Mouse (Mus musculus) cortical plate, adult 2 months (tissue): ENCODE measurements at regions not wholly inside any gene's neighbourhood (a gene's known extent, or its start where the extent isn't known, plus 50 kb on each side); places are given as distances from the start of the nearest gene placed in this dataset.

Experiments
- H3K27ac ChIP-seq: fragments of 200-500 bp; 2 replicates; pipeline ENCODE4 v1.5.1; 2012; ENCODE audit warnings: low read length, control low read depth, inconsistent platforms; ENCODE audit not compliant: insufficient read depth
- H3K4me1 ChIP-seq: fragments of 200-500 bp; 2 replicates; pipeline ENCODE4 v1.6.1; 2011; ENCODE audit warnings: low read length; ENCODE audit not compliant: control insufficient read depth, insufficient read depth
- H3K4me3 ChIP-seq: fragments of 200-500 bp; 2 replicates; pipeline ENCODE4 v1.5.1; 2011; ENCODE audit warnings: mild to moderate bottlenecking, low read length, control low read depth; ENCODE audit not compliant: insufficient read depth
- CTCF ChIP-seq: fragments of 200-500 bp; IDR thresholded peaks from 2 replicates; pipeline ENCODE4 v1.5.1; 2011; ENCODE audit warnings: mild to moderate bottlenecking, control low read depth, low read length; ENCODE audit not compliant: insufficient read depth; ENCODE audit errors: extremely low read depth
- POLR2A ChIP-seq: fragments of 200-500 bp; IDR thresholded peaks from 2 replicates; pipeline ENCODE4 v1.6.1; 2011; ENCODE audit warnings: mild to moderate bottlenecking, low read length, control low read depth; ENCODE audit not compliant: insufficient read depth; ENCODE audit errors: extremely low read depth

GRCm38 (mm10) chr13:117334125-117334524 is 113.2 kb upstream of the Gm17509 start:
- no peak for TF ChIP-seq CTCF
- no peak for TF ChIP-seq POLR2A
- Histone ChIP-seq H3K4me3 (no peak overlapping the region), H3K27ac (no peak overlapping the region), H3K4me1 (no peaks in the 10 kb centered on the region)

DNA sequence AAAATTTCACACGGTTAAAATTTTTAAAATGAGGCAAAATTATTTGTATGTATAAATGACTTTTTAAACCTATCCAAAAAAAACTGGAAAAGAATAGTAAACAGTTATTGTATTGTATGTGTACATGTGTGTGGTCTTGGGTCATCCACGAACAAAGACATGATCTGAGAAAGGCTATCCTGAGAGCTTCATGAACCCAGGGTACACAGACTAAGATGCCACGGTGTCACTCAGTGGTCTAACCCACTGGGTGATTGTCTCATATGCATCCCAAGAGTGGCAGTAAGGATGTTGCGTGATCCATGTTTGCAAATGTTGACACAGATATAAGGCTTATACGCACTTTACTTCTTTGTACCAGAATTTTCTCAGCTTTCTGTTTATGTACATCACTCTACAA is 113.7 kb upstream of the Gm17509 start:
- no peak overlapping the region for H3K4me3 ChIP-seq
- no peak overlapping the region for H3K27ac ChIP-seq
- H3K4me1 ChIP-seq, result no peaks in the 10 kb centered on the region
- no peak for TF ChIP-seq POLR2A
- TF ChIP-seq CTCF, result no peak

GRCm38 (mm10) chr13:117381086-117381595 is 160.3 kb upstream of the Gm17509 start:
- H3K4me3 ChIP-seq, result no peak overlapping the region
- no peak overlapping the region for H3K27ac ChIP-seq
- H3K4me1 ChIP-seq, result no peaks in the 10 kb centered on the region
- TF ChIP-seq POLR2A (no peak), CTCF (no peak)

- no peak for TF ChIP-seq CTCF
- no peak for TF ChIP-seq POLR2A
- Histone ChIP-seq H3K4me3 (no peak overlapping the region), H3K27ac (no peak overlapping the region), H3K4me1 (no peaks in the 10 kb centered on the region)
Observed at GRCm38 (mm10) chr13:117383480-117384137, 162.7 kb upstream of the Gm17509 start.

GRCm38 (mm10) chr13:117390287-117390686 is 169.4 kb upstream of the Gm17509 start:
- Histone ChIP-seq H3K4me1 (no peaks in the 10 kb centered on the region), H3K27ac (no peak overlapping the region), H3K4me3 (no peak overlapping the region)
- TF ChIP-seq POLR2A (no peak), CTCF (no peak)

- H3K27ac ChIP-seq, result no peak overlapping the region
- no peaks in the 10 kb centered on the region for H3K4me1 ChIP-seq
- no peak overlapping the region for H3K4me3 ChIP-seq
- no peak for TF ChIP-seq CTCF
- TF ChIP-seq POLR2A, result no peak
Observed at GRCm38 (mm10) chr13:117393488-117393887, 172.6 kb upstream of the Gm17509 start.

GRCm38 (mm10) chr13:117401245-117401644 is 180.4 kb upstream of the Gm17509 start:
- Histone ChIP-seq H3K27ac (no peak overlapping the region), H3K4me3 (no peak overlapping the region), H3K4me1 (peaks cover 3% of the 10 kb centered on the region)
- TF ChIP-seq CTCF (no peak), POLR2A (no peak)

DNA sequence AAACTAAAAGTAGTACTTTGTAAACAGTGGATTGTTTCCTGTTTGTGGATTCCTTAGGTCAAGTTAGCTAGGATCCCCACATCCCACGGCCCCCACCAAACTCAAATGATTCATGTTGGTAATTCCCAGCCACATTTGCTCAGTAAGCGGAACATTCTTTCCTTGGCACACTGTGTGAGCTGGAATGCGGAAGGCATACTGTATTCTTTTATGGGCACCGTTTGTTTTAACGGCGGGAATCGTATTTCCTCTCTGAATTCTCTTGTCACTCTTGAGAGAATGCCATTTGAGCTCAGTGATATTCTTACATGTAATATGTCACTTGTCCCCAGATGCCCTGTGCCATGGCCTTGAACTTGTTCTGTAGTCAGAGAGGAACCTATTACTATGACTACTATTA is 189.1 kb upstream of the Gm17509 start:
- TF ChIP-seq POLR2A (no peak), CTCF (no peak)
- Histone ChIP-seq H3K27ac (no peak overlapping the region), H3K4me1 (no peaks in the 10 kb centered on the region), H3K4me3 (no peak overlapping the region)

- Histone ChIP-seq H3K27ac (no peak overlapping the region), H3K4me1 (no peaks in the 10 kb centered on the region), H3K4me3 (no peak overlapping the region)
- TF ChIP-seq POLR2A, result no peak
- TF ChIP-seq CTCF, result no peak
Observed at GRCm38 (mm10) chr13:117413616-117414015, 188.5 kb upstream of the Hcn1 start.

DNA sequence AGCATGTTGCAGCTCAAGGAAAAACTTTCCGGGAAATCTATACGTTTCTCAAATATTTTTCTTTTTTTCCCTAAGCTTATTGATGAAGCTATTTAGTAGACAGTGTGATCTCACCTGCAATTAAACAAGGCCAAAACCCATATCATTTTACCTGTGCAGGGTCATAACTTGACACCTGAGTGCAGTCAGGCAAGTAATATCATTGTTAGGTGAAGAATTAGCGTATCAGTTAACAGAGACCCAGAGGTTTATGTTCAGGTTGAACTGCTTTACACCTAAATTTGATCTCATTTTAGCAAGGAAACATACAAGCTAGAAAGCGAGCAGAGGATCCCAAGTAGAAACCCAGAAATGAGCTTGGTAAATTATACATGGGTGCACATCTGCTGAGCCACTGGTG is 178.6 kb upstream of the Hcn1 start:
- Histone ChIP-seq H3K27ac (no peak overlapping the region), H3K4me3 (no peak overlapping the region)
- TF ChIP-seq CTCF (no peak), POLR2A (no peak)

More for the DNA sequence above, 178.6 kb upstream of the Hcn1 start:
- H3K4me1 ChIP-seq, result no peaks in the 10 kb centered on the region
